Mouse (Mus musculus): ENCODE measurements around the gene Nexn. TPM values are rescaled to one million over a fixed set of nuclear protein-coding genes. Genes with fewer than 3 reads are reported as not detected.

Nexn gene
- total RNA-seq (2023) = not detected in 2 replicates

DNA sequence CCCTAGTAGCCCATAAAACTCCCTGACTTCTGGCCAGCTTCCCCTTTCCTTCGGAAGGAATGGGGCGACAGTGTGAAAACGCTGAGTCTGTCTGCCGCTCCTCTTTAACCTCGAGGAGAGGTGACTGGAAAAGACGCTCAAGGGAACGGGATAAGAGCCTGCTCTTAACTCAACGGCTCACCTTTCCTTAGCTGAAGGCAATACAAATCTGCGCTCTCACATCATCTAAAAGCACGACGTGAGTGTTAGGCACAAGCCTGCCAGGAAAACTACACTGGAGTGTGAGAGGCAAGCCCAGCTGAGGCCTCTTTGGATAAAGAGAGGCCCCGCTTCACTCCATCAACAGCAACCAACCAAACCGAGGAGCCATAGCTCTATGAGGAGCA, at the start of gene Nexn:
Gene Nexn, minus strand, starts transcription at position 315 of the 386 bp plus-strand sequence.

DNA sequence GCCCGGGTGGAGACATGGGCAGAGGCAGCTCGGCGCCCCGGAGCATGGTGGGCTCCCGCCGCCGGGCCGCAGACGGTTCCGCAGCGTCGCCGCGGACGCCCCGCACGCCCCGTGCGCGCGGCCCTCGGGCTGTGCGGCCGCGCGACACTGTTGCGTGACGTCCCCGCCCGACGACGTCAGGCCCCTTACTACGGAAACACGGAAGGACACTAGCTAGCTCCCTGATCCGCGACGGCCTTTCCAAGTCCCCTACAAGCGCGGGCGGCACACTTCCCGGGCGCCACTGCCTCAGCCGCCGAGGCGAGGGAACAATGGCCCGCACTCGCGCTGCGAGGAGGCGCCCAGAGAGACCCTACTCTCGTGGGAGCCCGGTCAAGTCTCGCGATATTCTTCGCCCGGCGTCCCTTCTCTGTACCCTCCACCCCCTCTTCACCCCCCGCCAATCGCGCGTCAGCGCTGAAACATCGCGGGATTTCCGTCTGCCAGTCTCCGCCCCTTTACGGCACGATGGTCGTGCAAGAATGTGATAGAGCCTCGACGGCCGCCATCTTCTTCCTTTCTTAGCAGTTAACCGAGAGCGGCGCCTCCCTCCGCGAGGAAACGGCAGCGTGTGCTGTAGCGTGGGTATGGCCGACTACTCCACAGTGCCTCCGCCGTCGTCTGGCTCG, 56.0 kb downstream of the Nexn start, which contains the start of the genes Dnajb4 and Fubp1:
Gene Dnajb4, minus strand, starts transcription at position 336 of the 668 bp plus-strand sequence.
Gene Fubp1, plus strand, starts transcription at position 456 of the 668 bp plus-strand sequence.

Other genes starting within 250 kb of the Nexn start
- not detected in 2 replicates for gene Gipc2, start 100.1 kb downstream of the Nexn start, total RNA-seq (2023)
- gene Dnajb4, start 56.0 kb downstream of the Nexn start, total RNA-seq (2023) = 15.0 and 16.9 TPM in 2 replicates
- gene Fubp1, start 55.9 kb downstream of the Nexn start, total RNA-seq (2023) = 104 and 149 TPM in 2 replicates
- gene Miga1, start 74.1 kb upstream of the Nexn start, total RNA-seq (2023) = 2.4 and 2.7 TPM in 2 replicates
- 62.0 and 74.7 TPM in 2 replicates for gene Usp33, start 80.1 kb upstream of the Nexn start, total RNA-seq (2023)
- gene Zzz3, start 129.1 kb upstream of the Nexn start, total RNA-seq (2023) = 20.4 and 36.9 TPM in 2 replicates

Data from neutrophil, adult 65 days (primary cell).